Mouse (Mus musculus): ENCODE measurements around the gene Myo15. TPM values are rescaled to one million over a fixed set of nuclear protein-coding genes. Genes with fewer than 3 reads are reported as not detected.

Gene Myo15
- total and polyA plus RNA-seq, 3 experiments, result 0.04 to 0.07 TPM; not detected in 1

- Histone ChIP-seq H3K79me2 (ENCODE audit: control insufficient read depth, insufficient read depth, low read length, poor library complexity) (no peaks in the 10 kb centered on the region), H3K27me3 (ENCODE audit: control insufficient read depth in 1 of 2, insufficient read depth in 2 of 2, low read length in 2 of 2) (no peaks in the 10 kb centered on the region), H3K36me3 (ENCODE audit: control insufficient read depth in 1 of 2, insufficient read depth in 2 of 2, low read length in 2 of 2) (no peaks in the 10 kb centered on the region), H3K4me1 (ENCODE audit: control insufficient read depth in 1 of 2, insufficient read depth in 2 of 2, low read length in 2 of 2) (no peaks in the 10 kb centered on the region), H3K9me3 (replicated peaks; ENCODE audit: insufficient read depth, low read length) (no peaks in the 10 kb centered on the region), H3K4me3 (ENCODE audit: control insufficient read depth in 1 of 2, insufficient read depth in 1 of 2, low read depth in 2 of 2, low read length in 2 of 2) (no peak overlapping the region), H3K27ac (ENCODE audit: control insufficient read depth, low read depth, low read length) (no peak overlapping the region), H3K9ac (ENCODE audit: control insufficient read depth, low read depth, low read length, poor library complexity, severe bottlenecking) (no peak overlapping the region)
- no peak for DNase-seq (ENCODE audit: low read depth, low spot score)
- no peak for TF ChIP-seq TBP (IDR thresholded peaks at IDR 0.05; ENCODE audit: low read depth, low read length)
- no peak for TF ChIP-seq USF2 (IDR thresholded peaks at IDR 0.05; ENCODE audit: borderline replicate concordance in 1 of 2, insufficient read depth in 1 of 2, low read depth in 1 of 2, low read length in 2 of 2)
- no peak for TF ChIP-seq EP300 (IDR thresholded peaks at IDR 0.05; ENCODE audit: low read depth in 1 of 2, low read length in 2 of 2)
- no peak for TF ChIP-seq CHD2 (IDR thresholded peaks at IDR 0.05; ENCODE audit: low read length)
- peak in 2 of 3 experiments; percentile 3 to 34; a peak in 2 of 6 replicates for TF ChIP-seq CTCF (IDR thresholded peaks at IDR 0.05 in 2 of 3, conservative IDR thresholded peaks at IDR 0.05 in 1 of 3; ENCODE audit: control insufficient read depth in 1 of 3, insufficient read depth in 1 of 3, low read depth in 2 of 3, low read length in 3 of 3, poor library complexity in 1 of 3, severe bottlenecking in 1 of 3)
- no peak for TF ChIP-seq NRF1 (IDR thresholded peaks at IDR 0.05; ENCODE audit: insufficient read depth, low read depth, low read length, poor library complexity, severe bottlenecking)
- no peak for TF ChIP-seq MAX (IDR thresholded peaks at IDR 0.05; ENCODE audit: low read length)
- no peak for TF ChIP-seq MAZ (IDR thresholded peaks at IDR 0.05; ENCODE audit: low read depth, low read length)
- peak; percentile 19; the same call in 1 of the 2 replicates for TF ChIP-seq SMC3 (IDR thresholded peaks at IDR 0.05; ENCODE audit: low read depth, low read length)
- TF ChIP-seq UBTF (IDR thresholded peaks at IDR 0.05; ENCODE audit: borderline replicate concordance, insufficient read depth, low read depth, low read length), result no peak
- TF ChIP-seq ZNF384 (IDR thresholded peaks at IDR 0.05; ENCODE audit: low read depth, low read length), result peak; percentile 79
- TF ChIP-seq JUND (IDR thresholded peaks at IDR 0.05; ENCODE audit: low read depth, low read length), result no peak
- no peak for TF ChIP-seq KAT2A (conservative IDR thresholded peaks at IDR 0.05; ENCODE audit: low read depth, low read length)
- no peak for TF ChIP-seq BHLHE40 (IDR thresholded peaks at IDR 0.05; ENCODE audit: borderline replicate concordance, low read depth, low read length)
- peak; percentile 18 for TF ChIP-seq RAD21 (IDR thresholded peaks at IDR 0.05; ENCODE audit: low read depth, low read length)
- no peak for TF ChIP-seq MYB (IDR thresholded peaks at IDR 0.05; ENCODE audit: low read depth, low read length)
- TF ChIP-seq ZMIZ1 (IDR thresholded peaks at IDR 0.05; ENCODE audit: low read depth, low read length), result no peak
These were observed 5.4 kb downstream of the Myo15 start for GRCm38 (mm10) chr11:60474534-60474933.

GRCm38 (mm10) chr11:60475668-60476362 lies 6.7 kb downstream of the Myo15 start:
- Histone ChIP-seq H3K4me1 (ENCODE audit: control insufficient read depth in 1 of 2, insufficient read depth in 2 of 2, low read length in 2 of 2) (no peaks in the 10 kb centered on the region), H3K36me3 (ENCODE audit: control insufficient read depth in 1 of 2, insufficient read depth in 2 of 2, low read length in 2 of 2) (no peaks in the 10 kb centered on the region), H3K27me3 (ENCODE audit: control insufficient read depth in 1 of 2, insufficient read depth in 2 of 2, low read length in 2 of 2) (no peaks in the 10 kb centered on the region), H3K9ac (ENCODE audit: control insufficient read depth, low read depth, low read length, poor library complexity, severe bottlenecking) (no peak overlapping the region), H3K9me3 (replicated peaks; ENCODE audit: insufficient read depth, low read length) (no peaks in the 10 kb centered on the region), H3K4me3 (ENCODE audit: control insufficient read depth in 1 of 2, insufficient read depth in 1 of 2, low read depth in 2 of 2, low read length in 2 of 2) (no peak overlapping the region), H3K79me2 (ENCODE audit: control insufficient read depth, insufficient read depth, low read length, poor library complexity) (no peaks in the 10 kb centered on the region), H3K27ac (ENCODE audit: control insufficient read depth, low read depth, low read length) (no peak overlapping the region)
- DNase-seq (ENCODE audit: low read depth, low spot score), result no peak
- TF ChIP-seq HCFC1 (IDR thresholded peaks at IDR 0.05; ENCODE audit: low read depth, low read length) (no peak), CTCF (IDR thresholded peaks at IDR 0.05 in 2 of 3, conservative IDR thresholded peaks at IDR 0.05 in 1 of 3; ENCODE audit: control insufficient read depth in 1 of 3, insufficient read depth in 1 of 3, low read depth in 2 of 3, low read length in 3 of 3, poor library complexity in 1 of 3, severe bottlenecking in 1 of 3) (no peak), USF1 (IDR thresholded peaks at IDR 0.05; ENCODE audit: low read depth, low read length) (no peak), MYC (IDR thresholded peaks at IDR 0.05; ENCODE audit: low read depth, low read length) (no peak), E2F4 (IDR thresholded peaks at IDR 0.05; ENCODE audit: borderline replicate concordance, low read depth, low read length) (no peak), NRF1 (IDR thresholded peaks at IDR 0.05; ENCODE audit: insufficient read depth, low read depth, low read length, poor library complexity, severe bottlenecking) (no peak), MYB (IDR thresholded peaks at IDR 0.05; ENCODE audit: low read depth, low read length) (no peak), CHD1 (IDR thresholded peaks at IDR 0.05; ENCODE audit: low read depth, low read length) (no peak), GATA1 (IDR thresholded peaks at IDR 0.05; ENCODE audit: low read depth, low read length) (no peak), SMC3 (IDR thresholded peaks at IDR 0.05; ENCODE audit: low read depth, low read length) (no peak), MEF2A (IDR thresholded peaks at IDR 0.05; ENCODE audit: extremely low read depth, insufficient replicate concordance, low read depth, low read length, poor library complexity, severe bottlenecking) (no peak), EP300 (IDR thresholded peaks at IDR 0.05; ENCODE audit: low read depth in 1 of 2, low read length in 2 of 2) (no peak), POLR2AphosphoS2 (IDR thresholded peaks at IDR 0.05; ENCODE audit: low read length) (no peak), ETS1 (IDR thresholded peaks at IDR 0.05; ENCODE audit: low read depth, low read length) (no peak), SIN3A (IDR thresholded peaks at IDR 0.05; ENCODE audit: low read length) (no peak), ZNF384 (IDR thresholded peaks at IDR 0.05; ENCODE audit: low read depth, low read length) (no peak), POLR2A (IDR thresholded peaks at IDR 0.05; ENCODE audit: control insufficient read depth in 1 of 2, insufficient read depth in 1 of 2, low read depth in 1 of 2, low read length in 2 of 2, poor library complexity in 1 of 2) (no peak), ZKSCAN1 (IDR thresholded peaks at IDR 0.05; ENCODE audit: low read depth, low read length) (no peak)
